Mouse (Mus musculus) right cerebral cortex, postnatal 25 days (tissue): ENCODE measurements around the gene Rasl11b.

ENCODE experiments used
- DNase-seq: peaks from one replicate; pipeline ENCODE4 v3.0.0; 2022

Gene Rasl11b

GRCm38 (mm10) chr5:74214501-74215110, 19.5 kb downstream of the Rasl11b start:
- no peak for DNase-seq

- no peak for DNase-seq
These were observed 20.0 kb downstream of the Rasl11b start for GRCm38 (mm10) chr5:74215125-74215524.

DNA sequence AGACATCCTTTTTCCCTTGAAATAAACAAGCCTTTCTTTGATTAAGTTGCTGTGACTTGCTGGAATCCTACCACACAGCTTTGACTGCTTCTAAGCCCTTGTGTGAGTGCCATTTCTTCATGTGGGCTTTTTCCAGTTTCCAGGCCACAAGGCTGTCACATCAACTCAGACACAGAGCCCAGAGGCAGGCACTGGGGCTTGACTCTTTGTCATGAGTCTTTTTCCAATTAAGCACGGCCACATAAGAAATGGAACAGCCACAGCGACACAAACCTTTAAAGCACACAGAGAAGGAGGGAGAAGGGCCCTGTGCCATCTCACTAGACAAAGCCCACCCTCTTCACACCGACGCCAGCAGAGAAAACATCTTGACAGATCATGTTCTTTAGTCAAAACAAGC, 23.4 kb downstream of the Rasl11b start:
- DNase-seq = no peak

GRCm38 (mm10) chr5:74222626-74223025, 27.5 kb downstream of the Rasl11b start:
- no peak for DNase-seq

DNA sequence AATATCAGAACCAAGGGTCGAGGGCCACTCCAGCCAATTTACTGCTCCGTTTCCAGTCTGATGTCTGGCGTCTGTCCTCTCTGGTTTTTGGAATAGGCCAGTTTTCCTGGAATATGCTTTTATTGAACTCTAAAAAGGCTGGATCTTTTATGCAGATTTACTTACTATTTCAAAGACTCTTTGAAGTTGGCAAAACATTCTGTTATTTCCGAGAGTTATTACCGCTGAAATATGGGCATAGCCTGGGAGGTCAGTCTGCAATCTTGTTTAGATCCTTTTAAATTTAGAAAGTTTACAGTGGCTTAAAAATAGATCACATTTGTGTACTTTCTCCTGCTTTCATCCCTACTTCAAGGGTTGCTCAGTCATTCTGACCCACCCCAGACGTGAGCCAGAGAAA, 29.4 kb downstream of the Rasl11b start:
- DNase-seq = no peak

- DNase-seq = no peak
These were observed 31.1 kb downstream of the Rasl11b start for GRCm38 (mm10) chr5:74226183-74226582.

- DNase-seq = no peak
These were observed 32.3 kb downstream of the Rasl11b start for GRCm38 (mm10) chr5:74227352-74227751.

DNA sequence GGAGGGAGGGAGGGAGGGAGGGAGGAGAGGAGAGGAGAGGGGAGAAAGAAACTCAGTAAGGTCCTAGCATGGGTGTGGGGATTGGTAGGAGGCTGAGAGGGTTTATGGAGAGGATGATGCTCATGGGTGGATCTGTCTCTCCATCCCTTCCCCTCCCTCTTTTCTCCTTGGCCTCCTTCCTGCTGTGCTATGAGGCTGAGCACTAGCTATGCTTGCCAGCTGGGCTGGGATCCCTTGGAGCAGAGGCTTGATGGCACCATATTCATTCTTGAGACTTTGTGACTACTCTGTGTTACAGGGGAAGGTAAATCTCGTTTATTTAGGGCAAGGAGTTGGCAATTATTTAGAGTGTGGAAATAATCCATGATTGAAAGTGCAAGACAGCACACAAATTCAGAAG, 33.9 kb downstream of the Rasl11b start:
- no peak for DNase-seq

- no peak for DNase-seq
These were observed 34.8 kb downstream of the Rasl11b start for GRCm38 (mm10) chr5:74229775-74230413.

DNA sequence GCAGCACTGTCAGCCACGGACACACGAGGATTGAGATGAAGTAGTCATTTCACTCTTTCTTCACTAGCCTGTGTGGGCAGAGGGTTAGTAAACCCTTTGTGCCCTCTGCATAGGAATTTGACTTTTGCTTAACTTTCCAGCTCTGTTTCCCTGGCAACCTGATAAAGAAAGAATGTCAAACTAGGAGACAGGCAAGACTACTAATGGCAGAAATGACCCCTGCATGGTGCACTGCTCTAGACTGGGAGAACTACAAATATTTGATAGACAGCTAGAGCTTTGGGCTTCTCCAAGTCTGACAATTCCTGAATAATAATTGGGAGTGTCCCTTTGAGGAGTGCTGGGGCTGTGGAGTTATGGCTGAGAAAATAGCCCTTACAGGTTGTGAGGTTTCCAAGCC, 35.4 kb downstream of the Rasl11b start:
- no peak for DNase-seq

- no peak for DNase-seq
These were observed 38.7 kb downstream of the Rasl11b start for GRCm38 (mm10) chr5:74233808-74234207.

DNA sequence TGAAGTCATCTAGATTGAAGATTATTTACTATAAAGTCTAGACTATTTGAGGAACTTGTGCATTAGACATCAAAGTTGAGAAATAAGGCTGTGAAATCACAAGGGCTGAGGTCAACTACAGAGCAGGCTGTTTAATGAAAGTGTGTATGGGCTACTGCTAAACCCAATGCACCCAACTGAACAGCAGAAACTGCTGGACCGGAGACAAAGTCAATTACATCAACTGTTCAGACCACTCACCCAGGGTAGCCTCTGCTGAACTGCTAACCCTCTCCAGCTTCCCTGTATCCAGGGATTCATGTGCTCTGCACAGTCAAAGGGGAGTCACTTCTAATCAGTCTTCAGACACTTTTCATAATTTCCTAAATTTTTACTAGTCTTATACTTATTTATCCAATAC, 44.3 kb downstream of the Rasl11b start:
- DNase-seq = no peak

GRCm38 (mm10) chr5:74240298-74240697, 45.2 kb downstream of the Rasl11b start:
- DNase-seq = no peak

- DNase-seq = no peak
These were observed 46.0 kb downstream of the Rasl11b start for GRCm38 (mm10) chr5:74240926-74241680.

- DNase-seq = no peak
These were observed 47.6 kb downstream of the Rasl11b start for GRCm38 (mm10) chr5:74242654-74243053.

GRCm38 (mm10) chr5:74244406-74245019, 49.4 kb downstream of the Rasl11b start:
- DNase-seq = no peak

- no peak for DNase-seq
These were observed 50.6 kb downstream of the Rasl11b start for GRCm38 (mm10) chr5:74245641-74246145.

GRCm38 (mm10) chr5:74246453-74246852, 51.4 kb downstream of the Rasl11b start:
- DNase-seq = no peak

DNA sequence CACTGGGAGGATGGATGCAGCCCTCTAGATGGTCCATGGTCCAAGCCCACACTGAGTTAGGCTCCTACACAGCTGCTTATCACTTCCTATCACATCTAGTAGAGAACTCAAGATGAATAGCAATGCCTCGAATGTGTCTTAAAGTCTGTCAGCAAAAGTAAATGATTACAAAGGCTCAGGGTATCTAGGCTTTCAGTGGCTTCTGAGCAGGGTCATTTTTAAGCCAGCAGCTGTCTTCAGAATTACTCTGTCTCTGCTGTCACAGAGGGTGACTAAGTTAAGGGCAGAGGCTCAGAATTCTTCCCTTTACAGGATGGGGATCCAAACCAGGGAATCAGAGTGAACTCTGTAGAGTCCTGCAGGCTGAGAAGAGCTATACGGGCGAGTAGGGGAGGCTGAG, 51.9 kb downstream of the Rasl11b start:
- no peak for DNase-seq
